8 mouse cellular contexts compared by ENCODE assay signal in genomic region chr12:113138901-113139864, GRCm38 (mm10). TPM values are rescaled to one million over a fixed set of nuclear protein-coding genes. Genes with fewer than 3 reads are reported as not detected.
DNase-seq lines count a peak whose midpoint lies in the region; ATAC-seq lines count a peak whose summit lies in the region.

No protein-coding gene starts in this region.

- H3K27ac ChIP-seq in embryonic facial prominence, embryonic 14.5 days (replicated peaks; ENCODE audit: low read depth, low read length) = peak overlapping the region; percentile 57
- H3K27ac ChIP-seq in intestine, embryonic 15.5 days = 0 out of 2 replicates have a peak overlapping the region, but pooled peaks have one; percentile 11
- H3K27ac ChIP-seq in stomach, embryonic 16.5 days (ENCODE audit: low read length) = no peak overlapping the region

- peak overlapping the region; percentile 48 for H3K4me3 ChIP-seq in embryonic facial prominence, embryonic 14.5 days (ENCODE audit: low read depth, low read length)
- H3K4me3 ChIP-seq in intestine, embryonic 15.5 days (replicated peaks) = peak overlapping the region; percentile 47
- peak overlapping the region; percentile 60 for H3K4me3 ChIP-seq in stomach, embryonic 16.5 days (replicated peaks; ENCODE audit: low read length)

- no peaks in the 10 kb centered on the region for H3K9me3 ChIP-seq in embryonic facial prominence, embryonic 14.5 days (ENCODE audit: control insufficient read depth, low read length)
- H3K9me3 ChIP-seq in intestine, embryonic 15.5 days = no peaks in the 10 kb centered on the region
- H3K9me3 ChIP-seq in stomach, embryonic 16.5 days (replicated peaks; ENCODE audit: control insufficient read depth, low read length) = no peaks in the 10 kb centered on the region

- peaks cover 45% of the 10 kb centered on the region for H3K36me3 ChIP-seq in embryonic facial prominence, embryonic 14.5 days (ENCODE audit: control insufficient read depth, insufficient read depth, low read length)
- H3K36me3 ChIP-seq in intestine, embryonic 15.5 days = peaks cover 29% of the 10 kb centered on the region
- peaks cover 22% of the 10 kb centered on the region for H3K36me3 ChIP-seq in stomach, embryonic 16.5 days (ENCODE audit: control insufficient read depth, insufficient read depth, low read length)

- H3K9ac ChIP-seq in embryonic facial prominence, embryonic 14.5 days (ENCODE audit: low read depth, low read length) = peak overlapping the region; percentile 34; the same call in 1 of the 2 replicates
- peak overlapping the region; percentile 35; the same call in 1 of the 2 replicates for H3K9ac ChIP-seq in intestine, embryonic 15.5 days
- H3K9ac ChIP-seq in stomach, embryonic 16.5 days (ENCODE audit: low read length) = no peak overlapping the region

- peaks cover 23% of the 10 kb centered on the region for H3K4me1 ChIP-seq in embryonic facial prominence, embryonic 14.5 days (ENCODE audit: control insufficient read depth, insufficient read depth, low read length)
- H3K4me1 ChIP-seq in intestine, embryonic 15.5 days (replicated peaks) = peaks cover 48% of the 10 kb centered on the region
- H3K4me1 ChIP-seq in stomach, embryonic 16.5 days (ENCODE audit: control insufficient read depth, insufficient read depth, low read length) = peaks cover 34% of the 10 kb centered on the region

- peak overlapping the region; percentile 71 for H3K4me2 ChIP-seq in embryonic facial prominence, embryonic 14.5 days (ENCODE audit: low read depth, low read length)
- H3K4me2 ChIP-seq in intestine, embryonic 15.5 days (replicated peaks) = peak overlapping the region; percentile 88
- peak overlapping the region; percentile 78 for H3K4me2 ChIP-seq in stomach, embryonic 16.5 days (ENCODE audit: low read depth, low read length)

- 41% methylated on average over 11 of the region's 11 CpGs for WGBS in embryonic facial prominence, embryonic 14.5 days
- WGBS in intestine, embryonic 15.5 days = 43% methylated on average over 11 of the region's 11 CpGs
- WGBS in stomach, embryonic 16.5 days = 43% methylated on average over 11 of the region's 11 CpGs

- peak; percentile 40 for DNase-seq in cerebellum, adult 11-12 months
- no peak for DNase-seq in cerebellum, postnatal 36 days
- DNase-seq in embryonic facial prominence, embryonic 14.5 days (ENCODE audit: low spot score) = no peak
- DNase-seq in lung, adult 18-20 months = peak; percentile 90 to 93
- DNase-seq in thymus, adult 18-20 months = no peak
- no peak for DNase-seq in gastrocnemius, adult 8-10 months (ENCODE audit: low spot score in 2 of 2)

- peaks cover 23% of the 10 kb centered on the region for H3K27me3 ChIP-seq in embryonic facial prominence, embryonic 14.5 days (replicated peaks; ENCODE audit: control insufficient read depth, insufficient read depth, low read length)
- H3K27me3 ChIP-seq in intestine, embryonic 15.5 days (replicated peaks) = peaks cover 16% of the 10 kb centered on the region; the same call in 1 of the 2 replicates
- H3K27me3 ChIP-seq in stomach, embryonic 16.5 days (ENCODE audit: control insufficient read depth, insufficient read depth, low read length) = no peaks in the 10 kb centered on the region

- ATAC-seq in embryonic facial prominence, embryonic 14.5 days (ENCODE audit: low read depth) = no peak
- ATAC-seq in intestine, embryonic 15.5 days = no peak
- ATAC-seq in stomach, embryonic 16.5 days (ENCODE audit: insufficient read depth, low FRiP score) = no peak

RNA-seq across cellular contexts. Expression of gene Crip2, which starts 0.9 kb away (rescaled TPM):
- polyA plus RNA-seq in embryonic facial prominence, embryonic 14.5 days (2014; fragmentation: Nextera tagmentation; extraction: Ambion mirVana) = 154 and 185 TPM in 2 replicates
- polyA plus RNA-seq in intestine, embryonic 15.5 days (2015; fragmentation: Nextera tagmentation; extraction: Ambion mirVana) = 122 and 130 TPM in 2 replicates
- polyA plus RNA-seq in stomach, embryonic 16.5 days (2015; fragmentation: Nextera tagmentation; extraction: Ambion mirVana) = 140 and 142 TPM in 2 replicates
- 10 to 100 TPM; 22.0 to 27.4 (median 24.3) TPM for total RNA-seq in gastrocnemius, adult 8-10 months (2022)

RNA-seq across cellular contexts. Expression of gene Crip1, which starts 6.9 kb away (rescaled TPM):
- 408 and 507 TPM in 2 replicates for polyA plus RNA-seq in embryonic facial prominence, embryonic 14.5 days (2014; fragmentation: Nextera tagmentation; extraction: Ambion mirVana)
- polyA plus RNA-seq in intestine, embryonic 15.5 days (2015; fragmentation: Nextera tagmentation; extraction: Ambion mirVana) = 426 and 430 TPM in 2 replicates
- polyA plus RNA-seq in stomach, embryonic 16.5 days (2015; fragmentation: Nextera tagmentation; extraction: Ambion mirVana) = 350 and 360 TPM in 2 replicates
- 10 to 100 TPM; 53.0 to 78.6 (median 58.5) TPM for total RNA-seq in gastrocnemius, adult 8-10 months (2022)

RNA-seq across cellular contexts. Expression of gene Tedc1, which starts 17.0 kb away (rescaled TPM):
- 19.8 and 23.5 TPM in 2 replicates for polyA plus RNA-seq in embryonic facial prominence, embryonic 14.5 days (2014; fragmentation: Nextera tagmentation; extraction: Ambion mirVana)
- polyA plus RNA-seq in intestine, embryonic 15.5 days (2015; fragmentation: Nextera tagmentation; extraction: Ambion mirVana) = 25.3 and 25.5 TPM in 2 replicates
- polyA plus RNA-seq in stomach, embryonic 16.5 days (2015; fragmentation: Nextera tagmentation; extraction: Ambion mirVana) = 24.0 and 24.3 TPM in 2 replicates
- under 1 TPM in 1 of 4 experiments, not detected in 3; 0.22 TPM for total RNA-seq in gastrocnemius, adult 8-10 months (2022)

RNA-seq across cellular contexts. Expression of gene Mta1, which starts 41.1 kb away (rescaled TPM):
- polyA plus RNA-seq in embryonic facial prominence, embryonic 14.5 days (2014; fragmentation: Nextera tagmentation; extraction: Ambion mirVana) = 19.8 and 21.3 TPM in 2 replicates
- 11.3 and 11.5 TPM in 2 replicates for polyA plus RNA-seq in intestine, embryonic 15.5 days (2015; fragmentation: Nextera tagmentation; extraction: Ambion mirVana)
- polyA plus RNA-seq in stomach, embryonic 16.5 days (2015; fragmentation: Nextera tagmentation; extraction: Ambion mirVana) = 8.9 and 10.8 TPM in 2 replicates
- 10 to 100 TPM; 38.7 to 43.3 (median 41.8) TPM for total RNA-seq in gastrocnemius, adult 8-10 months (2022)

RNA-seq across cellular contexts. Expression of gene Tmem121, which starts 46.5 kb away (rescaled TPM):
- 8.7 and 11.5 TPM in 2 replicates for polyA plus RNA-seq in embryonic facial prominence, embryonic 14.5 days (2014; fragmentation: Nextera tagmentation; extraction: Ambion mirVana)
- polyA plus RNA-seq in intestine, embryonic 15.5 days (2015; fragmentation: Nextera tagmentation; extraction: Ambion mirVana) = 6.7 and 7.5 TPM in 2 replicates
- polyA plus RNA-seq in stomach, embryonic 16.5 days (2015; fragmentation: Nextera tagmentation; extraction: Ambion mirVana) = 4.6 and 6.5 TPM in 2 replicates
- not detected for total RNA-seq in gastrocnemius, adult 8-10 months (2022)

Comparison
In these comparisons a context has a peak if more than half of its experiments do, and no peak if none do; other contexts are left out.
1. DNase-seq: peak in cerebellum, adult 11-12 months (single experiment) and lung, adult 18-20 months (2 of 2); none in cerebellum, postnatal 36 days (0 of 2), embryonic facial prominence, embryonic 14.5 days (single experiment), thymus, adult 18-20 months (0 of 2) and gastrocnemius, adult 8-10 months (0 of 2).
2. Peak in every context shown above with its lines, with median percentiles within 50 percentile points of each other: H3K4me2 ChIP-seq and H3K4me3 ChIP-seq.